In the genomic region with DNA sequence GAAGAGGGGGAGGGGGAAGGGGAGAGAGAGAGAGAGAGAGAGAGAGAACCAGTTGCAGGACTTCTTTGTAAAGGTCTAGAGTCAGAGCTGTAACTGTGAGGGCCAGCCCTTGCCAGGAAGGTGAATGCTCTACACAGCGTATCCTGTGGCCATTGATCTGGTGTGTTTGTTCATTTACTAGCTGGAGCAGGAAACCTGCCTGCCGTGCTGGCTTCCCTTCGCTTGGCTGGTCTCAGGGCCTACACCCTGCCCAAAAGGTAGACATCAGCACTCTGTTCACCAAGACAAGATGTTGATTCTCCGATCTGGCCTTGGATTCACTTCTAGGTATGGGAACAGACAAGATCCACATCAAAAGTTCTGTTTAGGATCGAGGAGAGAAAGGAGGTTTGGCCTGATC, we compare ENCODE assay signal across 16 mouse cellular contexts.
DNase-seq lines count a peak whose midpoint lies in the region; ATAC-seq and TF ChIP-seq lines count a peak whose summit lies in the region.
"Had no signal": no experiment of that assay in that cellular context is flagged by ENCODE, and none has a peak within 500 bp of the region (broad histone marks: within the 10 kb centered on the region; RNA-seq: fewer than 3 reads in every experiment).

No protein-coding gene starts in this region.

- peaks cover 35% of the 10 kb centered on the region for H3K4me1 ChIP-seq in kidney, adult 2 months (ENCODE audit: control insufficient read depth, insufficient read depth, low read length)
- H3K4me1 ChIP-seq in limb, embryonic 13.5 days = peaks cover 53% of the 10 kb centered on the region
- H3K4me1 ChIP-seq in midbrain, embryonic 11.5 days (ENCODE audit: control insufficient read depth, insufficient read depth, low read length) = peaks cover 15% of the 10 kb centered on the region
- peaks cover 14% of the 10 kb centered on the region for H3K4me1 ChIP-seq in hindbrain, embryonic 16.5 days (ENCODE audit: control insufficient read depth, insufficient read depth, low read depth, low read length)

- no peak for TF ChIP-seq POLR2A in kidney, adult 2 months (IDR thresholded peaks at IDR 0.05; ENCODE audit: low read depth, low read length)

- H3K27me3 ChIP-seq in kidney, adult 2 months (replicated peaks; ENCODE audit: control insufficient read depth, insufficient read depth, low read length) = no peaks in the 10 kb centered on the region
- H3K27me3 ChIP-seq in limb, embryonic 13.5 days = no peaks in the 10 kb centered on the region
- no peaks in the 10 kb centered on the region for H3K27me3 ChIP-seq in midbrain, embryonic 11.5 days (ENCODE audit: control insufficient read depth, insufficient read depth, low read length)
- H3K27me3 ChIP-seq in hindbrain, embryonic 16.5 days (replicated peaks; ENCODE audit: control insufficient read depth, insufficient read depth, low read length) = no peaks in the 10 kb centered on the region
- H3K27me3 ChIP-seq: embryonic facial prominence, embryonic 12.5 days; heart, embryonic 13.5 days; lung, embryonic 15.5 days had no signal

- no peak overlapping the region for H3K9ac ChIP-seq in limb, embryonic 13.5 days
- H3K9ac ChIP-seq in midbrain, embryonic 11.5 days (ENCODE audit: low read length) = no peak overlapping the region
- H3K9ac ChIP-seq in hindbrain, embryonic 16.5 days (ENCODE audit: low read depth, low read length) = no peak overlapping the region
- H3K9ac ChIP-seq: embryonic facial prominence, embryonic 12.5 days; forebrain, embryonic 12.5 days; heart, embryonic 13.5 days; hindbrain, embryonic 14.5 days; lung, embryonic 15.5 days had no signal

- TF ChIP-seq CTCF in gastrocnemius, adult 2 months (IDR thresholded peaks at IDR 0.05) = no peak
- no peak for TF ChIP-seq CTCF in kidney, adult 2 months (conservative IDR thresholded peaks at IDR 0.05; ENCODE audit: insufficient read depth, insufficient read length, low read depth, low read length)

- H3K4me3 ChIP-seq in gastrocnemius, adult 2 months = no peak overlapping the region
- H3K4me3 ChIP-seq in kidney, adult 2 months (ENCODE audit: insufficient read depth, low read depth, low read length) = no peak overlapping the region
- no peak overlapping the region for H3K4me3 ChIP-seq in limb, embryonic 13.5 days
- no peak overlapping the region for H3K4me3 ChIP-seq in midbrain, embryonic 11.5 days (ENCODE audit: low read depth, low read length)
- H3K4me3 ChIP-seq in hindbrain, embryonic 16.5 days (ENCODE audit: low read length) = no peak overlapping the region
- H3K4me3 ChIP-seq: embryonic facial prominence, embryonic 12.5 days; forebrain, embryonic 12.5 days; heart, embryonic 13.5 days; lung, embryonic 15.5 days had no signal

- 23% methylated on average over 5 of the region's 5 CpGs for WGBS in kidney, adult 2 months
- 58% methylated on average over 5 of the region's 5 CpGs for WGBS in limb, embryonic 13.5 days
- 90% methylated on average over 5 of the region's 5 CpGs for WGBS in midbrain, embryonic 11.5 days
- 80% methylated on average over 5 of the region's 5 CpGs for WGBS in hindbrain, embryonic 16.5 days

- no peaks in the 10 kb centered on the region for H3K36me3 ChIP-seq in kidney, adult 2 months (ENCODE audit: control insufficient read depth, insufficient read depth, low read length)
- no peaks in the 10 kb centered on the region for H3K36me3 ChIP-seq in limb, embryonic 13.5 days
- no peaks in the 10 kb centered on the region for H3K36me3 ChIP-seq in midbrain, embryonic 11.5 days (ENCODE audit: control insufficient read depth, insufficient read depth, low read length)
- H3K36me3 ChIP-seq in hindbrain, embryonic 16.5 days (ENCODE audit: control insufficient read depth, insufficient read depth, low read length) = no peaks in the 10 kb centered on the region
- H3K36me3 ChIP-seq: embryonic facial prominence, embryonic 12.5 days; forebrain, embryonic 12.5 days; heart, embryonic 13.5 days; lung, embryonic 15.5 days had no signal

- no peak overlapping the region for H3K4me2 ChIP-seq in limb, embryonic 13.5 days (replicated peaks)
- no peak overlapping the region for H3K4me2 ChIP-seq in midbrain, embryonic 11.5 days
- H3K4me2 ChIP-seq in hindbrain, embryonic 16.5 days (ENCODE audit: low read length) = no peak overlapping the region
- H3K4me2 ChIP-seq: embryonic facial prominence, embryonic 12.5 days; forebrain, embryonic 12.5 days; heart, embryonic 13.5 days; hindbrain, embryonic 14.5 days; lung, embryonic 15.5 days had no signal

- peak; percentile 13 for DNase-seq in gastrocnemius, adult 2 months
- no peak for DNase-seq in gastrocnemius, postnatal 10 days
- peak; percentile 50 for DNase-seq in CD4-positive helper T cell, adult 2 months (ENCODE audit: low read depth, low spot score)
- peak; percentile 79 for DNase-seq in kidney, adult 2 months
- no peak for DNase-seq in midbrain, embryonic 11.5 days (ENCODE audit: low spot score, missing footprints)
- no peak for DNase-seq in ovary, postnatal 10 days (ENCODE audit: low spot score)
- DNase-seq: cerebellum, postnatal 14 days; gastrocnemius, postnatal 14 days; thymus, adult 18-20 months had no signal

- H3K27ac ChIP-seq in gastrocnemius, adult 2 months = peak overlapping the region; percentile 59
- no peak overlapping the region for H3K27ac ChIP-seq in kidney, adult 2 months (ENCODE audit: insufficient read depth, low read depth, low read length)
- H3K27ac ChIP-seq in limb, embryonic 13.5 days = peak overlapping the region; percentile 10; the same call in 1 of the 2 replicates
- H3K27ac ChIP-seq in midbrain, embryonic 11.5 days (ENCODE audit: low read depth, low read length) = no peak overlapping the region
- no peak overlapping the region for H3K27ac ChIP-seq in hindbrain, embryonic 16.5 days (ENCODE audit: low read depth, low read length)
- H3K27ac ChIP-seq: embryonic facial prominence, embryonic 12.5 days; forebrain, embryonic 12.5 days; heart, embryonic 13.5 days; hindbrain, embryonic 14.5 days; lung, embryonic 15.5 days had no signal

- no peaks in the 10 kb centered on the region for H3K9me3 ChIP-seq in limb, embryonic 13.5 days
- H3K9me3 ChIP-seq in midbrain, embryonic 11.5 days (ENCODE audit: control insufficient read depth, low read length) = no peaks in the 10 kb centered on the region
- H3K9me3 ChIP-seq in hindbrain, embryonic 16.5 days (ENCODE audit: control insufficient read depth, low read length) = no peaks in the 10 kb centered on the region
- H3K9me3 ChIP-seq: embryonic facial prominence, embryonic 12.5 days; forebrain, embryonic 12.5 days; heart, embryonic 13.5 days; lung, embryonic 15.5 days had no signal

- no peak for ATAC-seq in limb, embryonic 13.5 days (ENCODE audit: low FRiP score, low read depth)
- ATAC-seq in midbrain, embryonic 11.5 days (ENCODE audit: low FRiP score) = no peak
- ATAC-seq in hindbrain, embryonic 16.5 days = no peak

- intact Hi-C loops in gastrocnemius, adult 2 months (cut with DNase I) = no loop called here

Comparison
In these comparisons a context has a peak if more than half of its experiments do, and no peak if none do; other contexts are left out.
1. DNase-seq: peak in gastrocnemius, adult 2 months (single experiment), CD4-positive helper T cell, adult 2 months (single experiment) and kidney, adult 2 months (single experiment); none in gastrocnemius, postnatal 10 days (single experiment), midbrain, embryonic 11.5 days (single experiment) and ovary, postnatal 10 days (single experiment).
2. H3K27ac ChIP-seq: peak in gastrocnemius, adult 2 months (single experiment) and limb, embryonic 13.5 days (single experiment); none in kidney, adult 2 months (single experiment), midbrain, embryonic 11.5 days (single experiment) and hindbrain, embryonic 16.5 days (single experiment).